Mouse (Mus musculus): ENCODE measurements around the gene Faap100.

The Faap100 gene

DNA sequence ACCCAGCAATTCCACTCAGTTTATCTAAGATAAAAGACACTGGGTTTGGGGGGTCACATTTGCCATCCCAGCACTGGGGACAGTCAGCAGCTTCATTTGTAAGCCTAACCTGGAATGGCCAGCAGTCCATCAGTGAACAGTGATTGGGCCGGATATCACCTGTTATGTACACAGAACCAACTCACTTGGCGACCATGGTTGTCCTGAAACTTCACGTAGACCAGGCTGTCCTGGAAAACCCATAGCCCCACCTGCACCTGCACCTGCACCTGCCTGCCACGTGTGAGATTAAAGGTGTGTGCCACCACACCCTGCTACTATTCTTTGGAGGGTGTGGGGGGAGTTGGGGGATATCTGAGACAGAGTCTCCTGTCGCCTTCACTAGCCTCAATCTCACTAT is 59.3 kb downstream of the Faap100 start:
- no peak for DNase-seq (ENCODE audit: low read depth, low spot score)
